16 mouse cellular contexts compared by ENCODE assay signal in genomic region chr15:94535521-94535920, GRCm38 (mm10).
"Had no signal": no experiment of that assay in that cellular context is flagged by ENCODE, and none has a peak within 500 bp of the region (broad histone marks: within the 10 kb centered on the region; RNA-seq: fewer than 3 reads in every experiment).

No protein-coding gene starts in this region.

- H3K4me3 ChIP-seq: neural tube, embryonic 13.5 days; neural tube, embryonic 15.5 days; stomach, embryonic 15.5 days had no signal

- H3K27ac ChIP-seq: neural tube, embryonic 13.5 days; neural tube, embryonic 15.5 days; stomach, embryonic 15.5 days; stomach, postnatal 0 days had no signal

- H3K4me2 ChIP-seq: neural tube, embryonic 13.5 days; neural tube, embryonic 15.5 days; stomach, embryonic 15.5 days had no signal

- H3K36me3 ChIP-seq: neural tube, embryonic 13.5 days; stomach, embryonic 15.5 days had no signal

- H3K27me3 ChIP-seq: neural tube, embryonic 13.5 days; neural tube, embryonic 15.5 days; stomach, embryonic 15.5 days had no signal

- DNase-seq: retina, postnatal 1 day; right cerebral cortex, adult 18-20 months; right cerebral cortex, postnatal 14 days; right cerebral cortex, postnatal 25 days; right cerebral cortex, postnatal 4 days; spleen, adult 18-20 months; thymus, adult 18-20 months; thymus, adult 2 months; thymus, postnatal 14 days; thymus, postnatal 25 days; thymus, postnatal 36 days; thymus, postnatal 4 days had no signal

- H3K9ac ChIP-seq: neural tube, embryonic 13.5 days; neural tube, embryonic 15.5 days; stomach, embryonic 15.5 days had no signal

- H3K9me3 ChIP-seq: neural tube, embryonic 13.5 days; neural tube, embryonic 15.5 days; stomach, embryonic 15.5 days had no signal

- H3K4me1 ChIP-seq: neural tube, embryonic 13.5 days; neural tube, embryonic 15.5 days; stomach, embryonic 15.5 days had no signal
